Mouse (Mus musculus) embryonic facial prominence, embryonic 10.5 days (tissue): ENCODE measurements around the gene Ifng. TPM values are rescaled to one million over a fixed set of nuclear protein-coding genes. Genes with fewer than 3 reads are reported as not detected.
"Not testable (repeated sequence)": the region's sequence is repeated elsewhere in the genome, so short reads cannot be mapped to it uniquely, and the experiment has no call there.

Source experiments
- DNase-seq: peaks from one replicate; pipeline ENCODE4 v3.0.0-alpha.2; 2017; ENCODE audit warnings: low spot score
- H3K27ac ChIP-seq: fragments of 300-500 bp; sonication (generic); replicated peaks from 2 replicates; pipeline ENCODE4 v1.5.1; 2016; ENCODE audit warnings: mild to moderate bottlenecking
- H3K27me3 ChIP-seq: fragments of 300-500 bp; sonication (generic); replicated peaks from 2 replicates; pipeline ENCODE4 v1.6.1; 2016; ENCODE audit warnings: low read depth, mild to moderate bottlenecking; ENCODE audit not compliant: poor library complexity, severe bottlenecking
- H3K36me3 ChIP-seq: fragments of 300-500 bp; sonication (generic); replicated peaks from 2 replicates; pipeline ENCODE4 v1.6.1; 2016; ENCODE audit warnings: mild to moderate bottlenecking, moderate library complexity
- H3K4me1 ChIP-seq: fragments of 300-500 bp; sonication (generic); 2 replicates; pipeline ENCODE4 v1.6.1; 2016
- H3K4me3 ChIP-seq: fragments of 300-500 bp; sonication (generic); 2 replicates; pipeline ENCODE4 v1.5.1; 2016; ENCODE audit warnings: mild to moderate bottlenecking, moderate library complexity
- H3K9me3 ChIP-seq: fragments of 300-500 bp; sonication (generic); 2 replicates; pipeline ENCODE4 v1.6.1; 2016; ENCODE audit warnings: mild to moderate bottlenecking
- WGBS: fragments of 180-500 bp; shearing (Covaris S2); methylation state at CpG from one replicate; pipeline ENCODE4 v1.1.7; 2016; 5-methylcytosine and 5-hydroxymethylcytosine counted together
- polyA plus RNA-seq: library from polyadenylated mRNA; unstranded; fragments of >200 nt; fragmentation: Nextera tagmentation; extraction: Ambion mirVana; gene quantifications from 2 replicates; pipeline ENCODE4 v1.2.1, GENCODE M21; 2016

Gene Ifng
- polyA plus RNA-seq, 1 experiment from 2014 or later: not detected

- H3K27me3 ChIP-seq: no peaks in the 10 kb centered on the region
- H3K4me1 ChIP-seq: no peaks in the 10 kb centered on the region
- 82% methylated on average over 2 of the region's 2 CpGs for WGBS
- no peak overlapping the region for H3K4me3 ChIP-seq
- DNase-seq: no peak
- H3K36me3 ChIP-seq: no peaks in the 10 kb centered on the region
- H3K9me3 ChIP-seq: no peaks in the 10 kb centered on the region
- no peak overlapping the region for H3K27ac ChIP-seq
Observed at GRCm38 (mm10) chr10:118451747-118452146, 10.9 kb downstream of the Ifng start.

GRCm38 (mm10) chr10:118458729-118459128 lies 17.9 kb downstream of the Ifng start:
- no peak for DNase-seq
- Histone ChIP-seq H3K4me1 (no peaks in the 10 kb centered on the region), H3K9me3 (no peaks in the 10 kb centered on the region), H3K27me3 (no peaks in the 10 kb centered on the region), H3K36me3 (no peaks in the 10 kb centered on the region), H3K4me3 (no peak overlapping the region), H3K27ac (no peak overlapping the region)
- WGBS: 89% methylated on average over 4 of the region's 4 CpGs

GRCm38 (mm10) chr10:118461126-118461767 lies 20.4 kb downstream of the Ifng start:
- H3K9me3 ChIP-seq: no peaks in the 10 kb centered on the region
- no peaks in the 10 kb centered on the region for H3K36me3 ChIP-seq
- no peak overlapping the region for H3K4me3 ChIP-seq
- no peaks in the 10 kb centered on the region for H3K4me1 ChIP-seq
- 70% methylated on average over 6 of the region's 6 CpGs for WGBS
- H3K27me3 ChIP-seq: no peaks in the 10 kb centered on the region
- no peak for DNase-seq
- no peak overlapping the region for H3K27ac ChIP-seq

DNA sequence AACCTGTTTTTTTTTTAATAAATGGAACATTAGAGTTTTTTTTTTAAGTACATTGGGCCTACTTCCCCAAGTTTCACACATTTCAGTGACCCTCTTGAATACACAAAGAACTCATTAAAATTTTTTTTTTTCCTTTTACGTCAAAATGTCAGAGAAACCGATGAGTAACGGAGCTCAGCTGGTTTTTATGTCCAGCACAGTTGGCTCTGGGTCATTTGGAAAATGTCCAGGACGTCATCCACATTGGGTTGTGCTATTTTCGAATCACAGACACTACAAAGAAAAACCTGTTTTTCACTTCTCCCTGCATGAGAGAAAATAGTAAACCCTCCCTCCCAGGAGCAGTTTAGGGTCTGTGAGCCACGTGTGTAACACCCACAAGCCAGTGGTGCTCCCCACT lies 25.6 kb downstream of the Ifng start:
- Histone ChIP-seq H3K27ac (no peak overlapping the region), H3K9me3 (no peaks in the 10 kb centered on the region), H3K4me1 (no peaks in the 10 kb centered on the region), H3K4me3 (no peak overlapping the region), H3K36me3 (no peaks in the 10 kb centered on the region), H3K27me3 (no peaks in the 10 kb centered on the region)
- no peak for DNase-seq
- 85% methylated on average over 6 of the region's 6 CpGs for WGBS

- 82% methylated on average over 3 of the region's 3 CpGs for WGBS
- no peaks in the 10 kb centered on the region for H3K4me1 ChIP-seq
- H3K9me3 ChIP-seq: no peaks in the 10 kb centered on the region
- H3K4me3 ChIP-seq: no peak overlapping the region
- H3K27ac ChIP-seq: no peak overlapping the region
- DNase-seq: no peak
- H3K36me3 ChIP-seq: no peaks in the 10 kb centered on the region
- H3K27me3 ChIP-seq: no peaks in the 10 kb centered on the region
Observed at GRCm38 (mm10) chr10:118469047-118469446, 28.2 kb downstream of the Ifng start.

DNA sequence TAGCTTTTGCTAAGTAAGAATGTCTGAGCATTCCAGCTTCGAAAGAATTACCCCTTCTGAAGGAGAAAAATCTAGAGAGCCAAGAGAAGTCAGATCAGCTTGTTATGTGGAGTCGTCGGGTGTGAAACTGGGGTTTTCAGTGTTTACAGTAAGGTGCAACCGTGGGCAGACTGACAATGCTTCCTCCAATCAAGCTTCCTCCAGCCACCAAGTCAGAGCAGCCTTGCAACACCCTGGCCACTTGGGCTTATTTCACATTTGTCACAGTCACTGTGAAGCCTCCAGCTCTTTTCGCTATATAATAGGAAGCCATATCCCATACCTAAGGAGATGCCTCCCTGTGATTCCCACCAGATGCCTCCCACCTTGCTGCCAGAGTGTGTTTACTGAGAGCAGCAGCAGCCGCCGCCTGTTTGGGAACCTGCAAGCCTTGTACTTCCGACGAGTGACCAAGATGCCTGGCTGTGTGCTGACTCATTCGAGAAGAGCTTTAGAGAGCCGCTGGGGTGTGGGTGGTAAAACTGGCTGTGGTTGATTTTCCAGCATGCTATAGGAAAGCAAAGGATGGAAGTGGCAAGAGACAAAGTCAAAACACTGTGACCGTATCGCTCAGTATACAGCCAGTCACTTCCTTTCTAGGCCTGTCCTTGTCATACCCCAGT lies 29.6 kb downstream of the Ifng start:
- 77% methylated on average over 13 of the region's 13 CpGs for WGBS
- Histone ChIP-seq H3K27me3 (no peaks in the 10 kb centered on the region), H3K36me3 (no peaks in the 10 kb centered on the region), H3K9me3 (no peaks in the 10 kb centered on the region), H3K4me1 (no peaks in the 10 kb centered on the region), H3K4me3 (no peak overlapping the region), H3K27ac (no peak overlapping the region)
- no peak for DNase-seq

GRCm38 (mm10) chr10:118472846-118473245 lies 32.0 kb downstream of the Ifng start:
- H3K27me3 ChIP-seq, H3K9me3 ChIP-seq, DNase-seq, H3K27ac ChIP-seq, H3K4me1 ChIP-seq, H3K4me3 ChIP-seq, H3K36me3 ChIP-seq: not testable (repeated sequence)
- 71% methylated on average over 1 of the region's 1 CpGs for WGBS

DNA sequence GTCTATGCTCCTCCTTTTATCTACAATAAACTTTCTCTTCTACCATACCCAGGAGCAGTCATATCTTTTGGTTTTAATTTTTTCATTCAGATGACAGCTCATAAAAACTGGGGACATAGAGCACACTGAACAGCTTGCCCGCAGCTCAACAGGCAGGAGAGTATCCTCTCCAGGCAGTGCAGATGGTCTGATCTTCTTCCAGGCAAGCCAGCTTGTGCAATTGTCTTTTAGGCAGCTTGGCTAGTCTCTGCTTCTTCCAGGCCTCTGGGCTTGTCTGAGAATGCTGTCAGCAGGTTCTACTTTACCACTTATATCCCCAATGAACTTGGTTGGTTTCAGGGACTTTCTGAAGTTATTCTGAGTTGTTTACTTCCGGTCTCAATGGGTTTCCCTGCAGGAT lies 35.9 kb downstream of the Ifng start:
- H3K27ac ChIP-seq: no peak overlapping the region
- 90% methylated on average over 2 of the region's 2 CpGs for WGBS
- DNase-seq: no peak
- no peaks in the 10 kb centered on the region for H3K27me3 ChIP-seq
- H3K4me3 ChIP-seq: no peak overlapping the region
- H3K4me1 ChIP-seq: no peaks in the 10 kb centered on the region
- H3K36me3 ChIP-seq: no peaks in the 10 kb centered on the region
- H3K9me3 ChIP-seq: no peaks in the 10 kb centered on the region

- no peak for DNase-seq
- WGBS: 81% methylated on average over 2 of the region's 2 CpGs
- Histone ChIP-seq H3K36me3 (no peaks in the 10 kb centered on the region), H3K4me1 (no peaks in the 10 kb centered on the region), H3K9me3 (no peaks in the 10 kb centered on the region), H3K27ac (no peak overlapping the region), H3K27me3 (no peaks in the 10 kb centered on the region), H3K4me3 (no peak overlapping the region)
Observed at GRCm38 (mm10) chr10:118477297-118477696, 36.5 kb downstream of the Ifng start.

GRCm38 (mm10) chr10:118479244-118479643 lies 38.4 kb downstream of the Ifng start:
- no peak for DNase-seq
- 69% methylated on average over 4 of the region's 4 CpGs for WGBS
- Histone ChIP-seq H3K9me3 (no peaks in the 10 kb centered on the region), H3K4me3 (no peak overlapping the region), H3K27me3 (no peaks in the 10 kb centered on the region), H3K4me1 (no peaks in the 10 kb centered on the region), H3K36me3 (no peaks in the 10 kb centered on the region), H3K27ac (no peak overlapping the region)

DNA sequence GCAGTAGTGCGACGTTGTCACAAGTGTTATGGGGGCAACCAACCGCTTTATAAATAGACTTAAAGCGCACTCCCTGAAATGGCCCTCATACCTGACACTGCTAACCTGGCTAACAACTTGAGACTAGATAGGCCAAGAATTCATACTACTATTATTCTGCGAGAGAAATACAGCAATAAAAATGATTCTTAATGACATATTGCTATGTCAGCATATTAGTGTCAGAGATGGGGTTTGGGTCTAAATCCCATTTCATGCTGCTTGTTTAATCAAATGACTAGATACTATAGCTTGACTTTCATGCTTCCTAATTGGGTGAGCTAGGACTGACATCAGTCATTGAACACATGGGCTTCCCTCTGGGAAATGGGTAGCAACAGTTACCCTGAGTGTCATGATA lies 39.3 kb downstream of the Ifng start:
- no peaks in the 10 kb centered on the region for H3K4me1 ChIP-seq
- H3K9me3 ChIP-seq: no peaks in the 10 kb centered on the region
- H3K4me3 ChIP-seq: no peak overlapping the region
- WGBS: 95% methylated on average over 5 of the region's 5 CpGs
- no peaks in the 10 kb centered on the region for H3K36me3 ChIP-seq
- H3K27ac ChIP-seq: no peak overlapping the region
- no peak for DNase-seq
- no peaks in the 10 kb centered on the region for H3K27me3 ChIP-seq

GRCm38 (mm10) chr10:118480793-118481192 lies 39.9 kb downstream of the Ifng start:
- H3K36me3 ChIP-seq: no peaks in the 10 kb centered on the region
- H3K27ac ChIP-seq: no peak overlapping the region
- DNase-seq: no peak
- 90% methylated on average over 7 of the region's 7 CpGs for WGBS
- H3K27me3 ChIP-seq: no peaks in the 10 kb centered on the region
- H3K4me3 ChIP-seq: no peak overlapping the region
- no peaks in the 10 kb centered on the region for H3K9me3 ChIP-seq
- no peaks in the 10 kb centered on the region for H3K4me1 ChIP-seq

DNA sequence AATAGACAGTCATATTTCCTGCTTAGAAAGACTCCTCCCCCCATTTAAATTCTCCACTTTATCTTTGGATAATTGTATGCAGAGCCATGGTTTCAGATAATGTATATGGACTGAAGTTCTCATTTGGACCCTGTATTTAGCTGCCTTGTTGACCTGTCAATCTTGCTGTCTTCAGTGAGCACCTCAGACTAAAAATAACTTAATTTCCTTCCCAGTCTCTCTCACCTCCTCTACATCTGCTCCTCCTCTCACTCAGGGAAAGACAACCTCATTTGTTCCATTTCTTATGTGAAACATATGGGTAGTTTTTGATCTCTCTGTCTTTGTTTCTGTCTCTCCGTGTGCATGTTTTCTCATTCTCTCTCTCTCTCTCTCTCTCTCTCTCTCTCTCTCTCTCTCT lies 53.3 kb downstream of the Ifng start:
- Histone ChIP-seq H3K36me3 (no peaks in the 10 kb centered on the region), H3K4me3 (no peak overlapping the region), H3K9me3 (no peaks in the 10 kb centered on the region), H3K27me3 (no peaks in the 10 kb centered on the region), H3K4me1 (0 out of 2 replicates have a peak, but pooled peaks cover 4% of the 10 kb centered on the region), H3K27ac (no peak overlapping the region)
- no peak for DNase-seq
- WGBS: 70% methylated on average over 1 of the region's 1 CpGs
